Mouse (Mus musculus): ENCODE data around the gene Abi3. TPM values are rescaled to one million over a fixed set of nuclear protein-coding genes. Genes with fewer than 3 reads are reported as not detected.
A peak's percentile ranks its signal among the peaks of the same experiment; 100 is the strongest.

The Abi3 gene
- total RNA-seq, 2 experiments from 2014 or later, result 11.5 to 14.8 TPM

GRCm38 (mm10) chr11:95838999-95839868 lies 3.0 kb downstream of the Abi3 start:
- DNase-seq, result no peak

GRCm38 (mm10) chr11:95838598-95838997 lies 3.7 kb downstream of the Abi3 start:
- no peak for DNase-seq

- peak; percentile 91 for DNase-seq
These were observed 5.2 kb downstream of the Abi3 start, which contains the start of gene Gngt2 for GRCm38 (mm10) chr11:95837059-95837458. TSS of gene Gngt2 (plus strand) at chr11:95837216.

GRCm38 (mm10) chr11:95836433-95836832 lies 5.8 kb downstream of the Abi3 start:
- DNase-seq, result no peak

- no peak for DNase-seq
These were observed 6.4 kb downstream of the Abi3 start for GRCm38 (mm10) chr11:95835832-95836231.

- no peak for DNase-seq
These were observed 7.2 kb downstream of the Abi3 start for GRCm38 (mm10) chr11:95834742-95835710.

GRCm38 (mm10) chr11:95834143-95834667 lies 8.1 kb downstream of the Abi3 start:
- peak; percentile 37 for DNase-seq

- no peak for DNase-seq
These were observed 8.6 kb downstream of the Abi3 start for GRCm38 (mm10) chr11:95833631-95834142.

GRCm38 (mm10) chr11:95833006-95833570 lies 9.2 kb downstream of the Abi3 start:
- DNase-seq, result no peak

GRCm38 (mm10) chr11:95832129-95833005 lies 9.9 kb downstream of the Abi3 start:
- no peak for DNase-seq

GRCm38 (mm10) chr11:95831641-95832040 lies 10.6 kb downstream of the Abi3 start:
- DNase-seq, result no peak

- no peak for DNase-seq
These were observed 11.0 kb downstream of the Abi3 start for GRCm38 (mm10) chr11:95831276-95831619.

GRCm38 (mm10) chr11:95830411-95831275 lies 11.6 kb downstream of the Abi3 start:
- DNase-seq, result peak; percentile 38

- DNase-seq, result peak; percentile 23
These were observed 12.7 kb downstream of the Abi3 start for GRCm38 (mm10) chr11:95829526-95830050.

- no peak for DNase-seq
These were observed 13.9 kb downstream of the Abi3 start for GRCm38 (mm10) chr11:95828181-95828964.

- DNase-seq, result peak; percentile 84
These were observed 14.7 kb downstream of the Abi3 start for GRCm38 (mm10) chr11:95827464-95828085.

- peak; percentile 22 for DNase-seq
These were observed 15.2 kb downstream of the Abi3 start for GRCm38 (mm10) chr11:95827168-95827447.

GRCm38 (mm10) chr11:95826317-95827167 lies 15.7 kb downstream of the Abi3 start:
- no peak for DNase-seq

Measured in adrenal gland, postnatal 10 days (tissue).